Comparison of ENCODE assay signal across 26 mouse cellular contexts in the genomic region with DNA sequence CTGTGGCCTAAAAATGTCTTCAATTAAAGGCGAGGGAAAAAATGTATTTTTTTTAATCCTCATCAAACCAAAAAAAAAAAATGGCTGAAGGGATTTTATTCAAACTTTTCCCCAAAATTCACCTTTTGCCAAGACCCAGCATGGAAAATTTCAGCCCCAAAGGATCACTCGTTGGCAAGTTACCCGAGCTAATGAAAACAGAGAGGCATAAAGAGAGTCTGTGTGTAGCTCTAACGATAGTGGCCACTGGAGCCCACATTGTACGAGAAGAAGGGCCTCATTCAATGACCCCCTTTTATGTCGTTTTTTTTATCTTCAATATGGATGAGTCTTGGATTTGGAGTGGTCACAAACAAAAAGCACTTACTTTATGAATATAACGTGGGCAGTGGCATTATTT.
DNase-seq lines count a peak whose midpoint lies in the region; ATAC-seq and TF ChIP-seq lines count a peak whose summit lies in the region.
"Had no signal": no experiment of that assay in that cellular context is flagged by ENCODE, and none has a peak within 500 bp of the region (broad histone marks: within the 10 kb centered on the region; RNA-seq: fewer than 3 reads in every experiment).

No protein-coding gene starts in this region.

- peaks cover 15% of the 10 kb centered on the region for H3K27me3 ChIP-seq in limb, embryonic 13.5 days
- H3K27me3 ChIP-seq in limb, embryonic 10.5 days (ENCODE audit: low read depth, poor library complexity, severe bottlenecking): peaks cover 40% of the 10 kb centered on the region
- H3K27me3 ChIP-seq: neural tube, embryonic 15.5 days; Patski; stomach, embryonic 15.5 days had no signal

- no peak for ATAC-seq in limb, embryonic 13.5 days (ENCODE audit: low FRiP score, low read depth)
- ATAC-seq: intestine, embryonic 16.5 days; Patski had no signal

- no peak for TF ChIP-seq POLR2A in brain, embryonic 14.5 days (IDR thresholded peaks at IDR 0.05; ENCODE audit: borderline replicate concordance, extremely low read depth, insufficient read depth, insufficient read length, poor library complexity, severe bottlenecking)

- H3K4me3 ChIP-seq in limb, embryonic 13.5 days: no peak overlapping the region
- no peak overlapping the region for H3K4me3 ChIP-seq in limb, embryonic 10.5 days
- H3K4me3 ChIP-seq: erythroblast, embryonic 14.5 days; forebrain, embryonic 12.5 days; heart, embryonic 10.5 days; heart, embryonic 15.5 days; liver, embryonic 15.5 days; midbrain, embryonic 12.5 days; neural tube, embryonic 15.5 days; stomach, embryonic 15.5 days had no signal

- no peaks in the 10 kb centered on the region for H3K36me3 ChIP-seq in limb, embryonic 13.5 days
- no peaks in the 10 kb centered on the region for H3K36me3 ChIP-seq in limb, embryonic 10.5 days
- H3K36me3 ChIP-seq: forebrain, embryonic 12.5 days; heart, embryonic 10.5 days; heart, embryonic 15.5 days; liver, embryonic 15.5 days; midbrain, embryonic 12.5 days; neural tube, embryonic 15.5 days; stomach, embryonic 15.5 days had no signal

- H3K27ac ChIP-seq in limb, embryonic 13.5 days: peak overlapping the region; percentile 69; the same call in 1 of the 2 replicates
- H3K27ac ChIP-seq in limb, embryonic 10.5 days: no peak overlapping the region
- H3K27ac ChIP-seq: forebrain, embryonic 12.5 days; heart, embryonic 10.5 days; heart, embryonic 15.5 days; kidney, postnatal 0 days; liver, embryonic 15.5 days; midbrain, embryonic 12.5 days; neural tube, embryonic 15.5 days; stomach, embryonic 15.5 days had no signal

- H3K4me2 ChIP-seq in limb, embryonic 13.5 days (replicated peaks): no peak overlapping the region
- H3K4me2 ChIP-seq: forebrain, embryonic 12.5 days; heart, embryonic 15.5 days; liver, embryonic 15.5 days; lung, embryonic 14.5 days; midbrain, embryonic 12.5 days; neural tube, embryonic 15.5 days; stomach, embryonic 15.5 days had no signal

- H3K9me3 ChIP-seq in limb, embryonic 13.5 days: no peaks in the 10 kb centered on the region
- no peaks in the 10 kb centered on the region for H3K9me3 ChIP-seq in limb, embryonic 10.5 days (replicated peaks)
- H3K9me3 ChIP-seq: forebrain, embryonic 12.5 days; heart, embryonic 10.5 days; heart, embryonic 15.5 days; liver, embryonic 15.5 days; midbrain, embryonic 12.5 days; neural tube, embryonic 15.5 days; stomach, embryonic 15.5 days had no signal

- no peak overlapping the region for H3K9ac ChIP-seq in limb, embryonic 13.5 days
- H3K9ac ChIP-seq: forebrain, embryonic 12.5 days; heart, embryonic 15.5 days; liver, embryonic 15.5 days; lung, embryonic 14.5 days; midbrain, embryonic 12.5 days; neural tube, embryonic 15.5 days; stomach, embryonic 15.5 days had no signal

- H3K4me1 ChIP-seq in limb, embryonic 13.5 days: peaks cover 67% of the 10 kb centered on the region
- peaks cover 26% of the 10 kb centered on the region for H3K4me1 ChIP-seq in limb, embryonic 10.5 days
- H3K4me1 ChIP-seq: liver, embryonic 15.5 days had no signal

- WGBS in limb, embryonic 13.5 days: 43% methylated on average over 7 of the region's 7 CpGs
- WGBS in limb, embryonic 10.5 days: 76% methylated on average over 7 of the region's 7 CpGs

- TF ChIP-seq CTCF in brain, embryonic 14.5 days (IDR thresholded peaks at IDR 0.05; ENCODE audit: borderline replicate concordance, extremely low read depth, insufficient read depth, insufficient read length): no peak

- peak; percentile 18 to 26 for DNase-seq in cerebellum, postnatal 10 days
- no peak for DNase-seq in cerebellum, postnatal 4 days (ENCODE audit: low spot score in 2 of 2)
- no peak for DNase-seq in limb, embryonic 10.5 days (ENCODE audit: low spot score)
- peak; percentile 67 for DNase-seq in brain, embryonic 14.5 days (ENCODE audit: low read depth)
- peak; percentile 18 for DNase-seq in mesoderm, embryonic 11.5 days (ENCODE audit: low read depth, low spot score)
- no peak for DNase-seq in embryo, embryonic 10 days (ENCODE audit: low spot score)
- DNase-seq: adrenal gland, postnatal 25 days; cerebellum, adult 9-10 months; gastrocnemius, postnatal 25 days; heart, adult 11 months; kidney, adult 8-10 months; lung, embryonic 14.5 days; lung, postnatal 14 days; right cerebral cortex, postnatal 25 days had no signal

Comparison
In these comparisons a context has a peak if more than half of its experiments do, and no peak if none do; other contexts are left out.
1. DNase-seq: peak in cerebellum, postnatal 10 days (2 of 2), brain, embryonic 14.5 days (single experiment) and mesoderm, embryonic 11.5 days (single experiment); none in cerebellum, postnatal 4 days (0 of 2), limb, embryonic 10.5 days (single experiment) and embryo, embryonic 10 days (single experiment).